Mouse (Mus musculus) frontal cortex, postnatal 25 days (tissue): ENCODE results near the gene Duox1.
"Not testable (repeated sequence)": the region's sequence is repeated elsewhere in the genome, so short reads cannot be mapped to it uniquely, and the experiment has no call there.

ENCODE experiments used
- DNase-seq, 2 experiments: peaks; one replicate each; pipeline ENCODE4 v3.0.0; 2022; ENCODE audit warnings: low spot score in 2 of 2

Duox1 gene

GRCm38 (mm10) chr2:122374666-122375331 is 59.3 kb downstream of the Duox1 start:
- DNase-seq, result no peak

- peak; percentile 94 to 96 for DNase-seq
Observed at GRCm38 (mm10) chr2:122375391-122375991, 60.0 kb downstream of the Duox1 start.

GRCm38 (mm10) chr2:122376041-122376561 is 60.6 kb downstream of the Duox1 start:
- DNase-seq, result no peak

- DNase-seq, result peak; percentile 100
Observed at GRCm38 (mm10) chr2:122377215-122377674, 61.8 kb downstream of the Duox1 start.

GRCm38 (mm10) chr2:122377751-122378246 is 62.3 kb downstream of the Duox1 start:
- DNase-seq, result peak; percentile 67 to 74

GRCm38 (mm10) chr2:122378421-122379291 is 63.2 kb downstream of the Duox1 start:
- DNase-seq, result no peak

GRCm38 (mm10) chr2:122379292-122379650 is 63.8 kb downstream of the Duox1 start:
- no peak for DNase-seq

- no peak for DNase-seq
Observed at GRCm38 (mm10) chr2:122380768-122381311, 65.4 kb downstream of the Duox1 start.

GRCm38 (mm10) chr2:122381329-122382103 is 66.0 kb downstream of the Duox1 start:
- no peak for DNase-seq

- DNase-seq, result no peak
Observed at GRCm38 (mm10) chr2:122382121-122382520, 66.6 kb downstream of the Duox1 start.

- no peak for DNase-seq
Observed at GRCm38 (mm10) chr2:122385095-122385494, 69.6 kb downstream of the Duox1 start.

GRCm38 (mm10) chr2:122387135-122387534 is 71.7 kb downstream of the Duox1 start:
- not testable (repeated sequence) for DNase-seq

- no peak for DNase-seq
Observed at GRCm38 (mm10) chr2:122396150-122396549, 80.7 kb downstream of the Duox1 start.
